Mouse (Mus musculus): ENCODE data around the gene Msh4.
A peak's percentile ranks its signal among the peaks of the same experiment; 100 is the strongest.

Gene Msh4

GRCm38 (mm10) chr3:153906136-153906871 lies at the start of gene Msh4:
Gene Msh4, minus strand, starts transcription at chr3:153906138.
- DNase-seq (ENCODE audit: low read depth) = no peak

- no peak for DNase-seq (ENCODE audit: low read depth)
These were observed 42.2 kb upstream of the Msh4 start for GRCm38 (mm10) chr3:153948176-153948575.

- DNase-seq (ENCODE audit: low read depth) = no peak
These were observed 41.3 kb upstream of the Msh4 start for GRCm38 (mm10) chr3:153947271-153947670.

GRCm38 (mm10) chr3:153944335-153944990 lies 38.5 kb upstream of the Msh4 start, which contains the start of gene Acadm:
Gene Acadm, minus strand, starts transcription at chr3:153944632.
- peak; percentile 100 for DNase-seq (ENCODE audit: low read depth)

GRCm38 (mm10) chr3:153943901-153944334 lies 38.0 kb upstream of the Msh4 start:
- DNase-seq (ENCODE audit: low read depth) = no peak

GRCm38 (mm10) chr3:153943003-153943640 lies 37.2 kb upstream of the Msh4 start:
- peak; percentile 43 for DNase-seq (ENCODE audit: low read depth)

GRCm38 (mm10) chr3:153941613-153942012 lies 35.7 kb upstream of the Msh4 start:
- DNase-seq (ENCODE audit: low read depth) = no peak

GRCm38 (mm10) chr3:153940486-153940885 lies 34.5 kb upstream of the Msh4 start:
- no peak for DNase-seq (ENCODE audit: low read depth)

- no peak for DNase-seq (ENCODE audit: low read depth)
These were observed 34.1 kb upstream of the Msh4 start for GRCm38 (mm10) chr3:153940021-153940420.

GRCm38 (mm10) chr3:153937116-153937810 lies 31.3 kb upstream of the Msh4 start:
- DNase-seq (ENCODE audit: low read depth) = no peak

- DNase-seq (ENCODE audit: low read depth) = no peak
These were observed 29.9 kb upstream of the Msh4 start for GRCm38 (mm10) chr3:153935878-153936277.

GRCm38 (mm10) chr3:153932461-153932860 lies 26.5 kb upstream of the Msh4 start:
- DNase-seq (ENCODE audit: low read depth) = no peak

- DNase-seq (ENCODE audit: low read depth) = peak; percentile 51
These were observed 23.6 kb upstream of the Msh4 start for GRCm38 (mm10) chr3:153929526-153929925.

- peak; percentile 18 for DNase-seq (ENCODE audit: low read depth)
These were observed 20.4 kb upstream of the Msh4 start for GRCm38 (mm10) chr3:153926333-153926732.

GRCm38 (mm10) chr3:153921147-153921910 lies 15.4 kb upstream of the Msh4 start:
- no peak for DNase-seq (ENCODE audit: low read depth)

- DNase-seq (ENCODE audit: low read depth) = peak; percentile 36
These were observed 11.3 kb upstream of the Msh4 start for GRCm38 (mm10) chr3:153917200-153917599.

GRCm38 (mm10) chr3:153913510-153914243 lies 7.7 kb upstream of the Msh4 start:
- DNase-seq (ENCODE audit: low read depth) = peak; percentile 46

GRCm38 (mm10) chr3:153912546-153913509 lies 6.9 kb upstream of the Msh4 start, which contains the start of gene Rabggtb:
Gene Rabggtb, minus strand, starts transcription at chr3:153913009.
- peak; percentile 93 for DNase-seq (ENCODE audit: low read depth)

GRCm38 (mm10) chr3:153911882-153912440 lies 6.0 kb upstream of the Msh4 start:
- DNase-seq (ENCODE audit: low read depth) = peak; percentile 26
